Mouse (Mus musculus) CH12.LX (cell line): ENCODE results near the gene Pgm5.

ENCODE experiments used
- ETS1 ChIP-seq: conservative IDR thresholded peaks from 2 replicates; pipeline ENCODE4 v1.6.1; 2012; ENCODE audit warnings: low read depth, mild to moderate bottlenecking, inconsistent platforms, low read length, improper control_type of control experiment, moderate library complexity
- GABPA ChIP-seq: IDR thresholded peaks from 2 replicates; pipeline ENCODE4 v1.6.1; 2012; ENCODE audit warnings: low read depth, low read length, improper control_type of control experiment, inconsistent platforms; ENCODE audit not compliant: insufficient replicate concordance
- POLR2A ChIP-seq: IDR thresholded peaks from 2 replicates; pipeline ENCODE4 v1.6.1; 2011; ENCODE audit warnings: low read depth, mild to moderate bottlenecking, improper control_type of control experiment, low read length
- TCF12 ChIP-seq: IDR thresholded peaks from 2 replicates; pipeline ENCODE4 v1.6.1; 2014; ENCODE audit warnings: low read depth, mild to moderate bottlenecking, inconsistent platforms, low read length, improper control_type of control experiment
- UBTF ChIP-seq: IDR thresholded peaks from 2 replicates; pipeline ENCODE4 v1.6.1; 2012; ENCODE audit warnings: low read depth, mild to moderate bottlenecking, inconsistent platforms, low read length, improper control_type of control experiment, moderate library complexity

DNA sequence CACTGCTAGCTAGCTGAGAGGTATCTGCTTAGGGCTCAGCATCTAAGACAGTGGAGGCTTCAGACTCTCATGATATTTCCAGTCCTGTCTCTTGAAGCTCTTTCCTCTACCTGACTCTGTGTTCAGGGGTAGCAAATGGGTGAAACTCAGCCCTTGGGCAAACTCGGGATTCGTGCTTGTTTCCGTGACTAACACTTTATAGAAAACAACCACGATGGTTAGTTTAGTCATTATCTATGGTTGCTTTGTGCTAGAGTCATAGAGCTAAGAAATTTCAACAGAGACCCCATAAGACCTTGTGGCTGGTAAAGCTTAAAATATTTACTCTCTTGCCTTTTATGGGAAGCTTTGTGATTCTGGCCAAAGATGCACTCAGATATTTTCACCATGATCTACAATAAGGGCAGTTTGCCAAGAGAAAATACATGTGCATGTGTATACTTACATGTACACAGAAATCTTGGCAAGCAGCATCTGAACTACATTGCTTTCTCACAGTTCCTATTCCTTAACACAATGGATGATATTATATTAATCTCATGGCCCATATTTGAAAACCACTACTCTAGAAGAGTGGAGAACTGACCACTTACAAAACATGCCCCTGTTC lies 115.3 kb downstream of the Pgm5 start:
- no peak for TF ChIP-seq ETS1
- no peak for TF ChIP-seq GABPA
- no peak for TF ChIP-seq TCF12
- TF ChIP-seq UBTF, result no peak
- no peak for TF ChIP-seq POLR2A
